Mouse (Mus musculus) cerebellum, adult 8-10 months (tissue): ENCODE data around the gene Skp1a.

Experiments
- DNase-seq: peaks from one replicate; pipeline ENCODE4 v3.0.0; 2022

Gene Skp1a

GRCm38 (mm10) chr11:52278991-52279390, 47.2 kb downstream of the Skp1a start:
- no peak for DNase-seq

GRCm38 (mm10) chr11:52279611-52280145, 47.9 kb downstream of the Skp1a start:
- DNase-seq: no peak

GRCm38 (mm10) chr11:52280566-52281455, 49.0 kb downstream of the Skp1a start:
- no peak for DNase-seq

- DNase-seq: no peak
Observed at GRCm38 (mm10) chr11:52281568-52282328, 50.0 kb downstream of the Skp1a start.

GRCm38 (mm10) chr11:52282420-52282773, 50.6 kb downstream of the Skp1a start:
- no peak for DNase-seq

- no peak for DNase-seq
Observed at GRCm38 (mm10) chr11:52282774-52283595, 51.2 kb downstream of the Skp1a start, which contains the start of gene Tcf7. Tcf7 (minus strand) TSS chr11:52283014.

- DNase-seq: no peak
Observed at GRCm38 (mm10) chr11:52283596-52284571, 52.1 kb downstream of the Skp1a start.

GRCm38 (mm10) chr11:52286301-52286957, 54.6 kb downstream of the Skp1a start:
- no peak for DNase-seq

GRCm38 (mm10) chr11:52286958-52287305, 55.1 kb downstream of the Skp1a start:
- no peak for DNase-seq

GRCm38 (mm10) chr11:52292346-52292745, 60.6 kb downstream of the Skp1a start:
- DNase-seq: no peak

- no peak for DNase-seq
Observed at GRCm38 (mm10) chr11:52292894-52293293, 61.1 kb downstream of the Skp1a start.

GRCm38 (mm10) chr11:52294103-52294502, 62.3 kb downstream of the Skp1a start:
- DNase-seq: no peak
